Mouse (Mus musculus): ENCODE measurements around the gene Serpini1. TPM values are rescaled to one million over a fixed set of nuclear protein-coding genes. Genes with fewer than 3 reads are reported as not detected.
"Not testable (repeated sequence)": the region's sequence is repeated elsewhere in the genome, so short reads cannot be mapped to it uniquely, and the experiment has no call there.

Serpini1 gene
- total RNA-seq, 2 experiments from 2014 or later: 0.39 to 0.54 TPM

DNA sequence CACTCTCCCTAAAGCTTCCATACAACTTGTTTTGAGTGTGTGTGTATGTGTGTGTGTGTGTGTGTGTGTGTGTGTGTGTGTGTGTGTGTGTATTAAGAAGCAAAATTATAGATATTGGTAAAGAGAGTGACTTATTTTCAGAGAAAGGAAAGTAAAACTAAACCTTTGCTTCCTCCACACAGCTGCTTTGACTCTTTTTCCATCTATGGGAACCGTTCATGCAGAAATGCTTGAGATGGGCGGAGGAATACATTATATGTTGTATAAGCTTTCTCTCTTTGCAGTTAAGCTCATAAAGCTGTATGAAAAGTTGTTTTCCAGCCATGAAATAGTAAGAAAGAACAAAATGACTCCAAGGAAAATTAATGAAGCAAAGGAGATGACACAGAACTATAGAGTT, 16.7 kb downstream of the Serpini1 start:
- DNase-seq: no peak
- intact Hi-C loops (cut with DNase I): no loop called here
- Histone ChIP-seq H3K4me3 (no peak overlapping the region), H3K27ac (no peak overlapping the region)
- TF ChIP-seq CTCF (IDR thresholded peaks at IDR 0.05): no peak

DNA sequence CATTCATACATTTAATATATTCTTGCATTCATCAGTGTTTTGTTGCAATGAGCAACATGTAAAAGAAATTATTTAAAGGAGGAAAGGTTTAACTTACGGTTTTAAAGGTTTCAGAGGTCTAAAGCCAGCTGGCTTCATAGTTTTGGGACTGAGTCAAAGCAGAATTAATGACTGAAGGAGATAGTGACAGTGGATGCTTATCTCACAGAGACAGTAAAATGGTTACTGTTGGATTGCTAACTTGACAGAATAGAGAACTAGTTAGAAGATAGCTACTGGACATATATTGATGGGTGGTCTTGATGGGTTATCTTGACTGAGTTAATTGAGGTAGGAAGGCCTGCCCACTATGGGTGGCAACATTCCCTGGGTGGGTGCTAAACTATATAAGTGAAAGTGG, 18.2 kb downstream of the Serpini1 start:
- no peak overlapping the region for H3K27ac ChIP-seq
- intact Hi-C loops (cut with DNase I): no loop called here
- no peak for TF ChIP-seq CTCF (IDR thresholded peaks at IDR 0.05)

DNA sequence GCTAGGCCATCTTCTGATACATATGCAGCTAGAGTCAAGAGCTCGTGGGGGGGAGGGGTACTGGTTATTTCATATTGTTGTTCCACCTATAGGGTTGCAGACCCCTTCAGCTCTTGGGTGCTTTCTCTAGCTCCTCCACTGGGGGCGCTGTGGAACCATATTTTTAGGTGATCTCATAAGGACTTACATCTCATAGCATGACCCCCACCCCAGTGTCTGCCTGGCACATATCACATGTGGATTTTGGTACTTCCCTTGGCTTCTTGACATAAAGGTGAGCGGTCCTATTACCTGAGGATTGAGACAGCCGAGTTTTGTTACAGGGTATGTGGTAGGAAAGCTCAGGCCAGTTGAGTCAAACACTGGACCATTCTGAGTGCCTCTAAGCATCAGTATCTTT, 22.0 kb downstream of the Serpini1 start:
- intact Hi-C loops (cut with DNase I): no loop called here
- TF ChIP-seq CTCF (IDR thresholded peaks at IDR 0.05): peak; percentile 40; the same call in 1 of the 2 replicates
- no peak for DNase-seq

More for the DNA sequence above, 18.2 kb downstream of the Serpini1 start:
- no peak overlapping the region for H3K4me3 ChIP-seq
- no peak for DNase-seq

GRCm38 (mm10) chr3:75583293-75583692, 25.9 kb downstream of the Serpini1 start:
- no peak overlapping the region for H3K27ac ChIP-seq
- TF ChIP-seq CTCF (IDR thresholded peaks at IDR 0.05): no peak
- no peak overlapping the region for H3K4me3 ChIP-seq
- intact Hi-C loops (cut with DNase I): no loop called here
- peak; percentile 18 for DNase-seq

More for the DNA sequence above, 22.0 kb downstream of the Serpini1 start:
- Histone ChIP-seq H3K4me3 (no peak overlapping the region), H3K27ac (no peak overlapping the region)

- intact Hi-C loops (cut with DNase I): no loop called here
- no peak overlapping the region for H3K27ac ChIP-seq
- no peak for TF ChIP-seq CTCF (IDR thresholded peaks at IDR 0.05)
- no peak overlapping the region for H3K4me3 ChIP-seq
- DNase-seq: no peak
Measured at GRCm38 (mm10) chr3:75584898-75585297, 27.6 kb downstream of the Serpini1 start.

DNA sequence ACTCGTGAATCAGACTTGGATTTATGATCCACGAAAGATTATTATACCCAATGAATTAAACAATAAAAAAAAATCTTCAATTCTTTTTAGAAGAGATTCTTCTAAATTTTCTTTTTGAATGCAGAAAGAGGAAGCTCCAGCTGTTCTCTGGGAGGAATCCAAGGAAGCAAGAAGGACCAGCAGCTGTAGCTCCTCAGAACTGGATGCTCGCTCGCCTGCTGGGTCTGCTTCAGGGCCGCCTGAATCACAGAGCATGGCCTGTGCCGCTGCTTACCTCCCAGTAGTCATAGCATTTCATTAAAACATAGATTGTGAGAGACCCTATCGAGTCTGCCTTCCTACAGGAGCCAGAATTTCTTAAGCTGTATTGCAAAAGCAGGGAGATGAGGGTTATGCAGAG, 53.7 kb downstream of the Serpini1 start:
- no peak for DNase-seq
- no peak for TF ChIP-seq CTCF (IDR thresholded peaks at IDR 0.05)
- intact Hi-C loops (cut with DNase I): no loop called here
- no peak overlapping the region for H3K27ac ChIP-seq
- H3K4me3 ChIP-seq: no peak overlapping the region

DNA sequence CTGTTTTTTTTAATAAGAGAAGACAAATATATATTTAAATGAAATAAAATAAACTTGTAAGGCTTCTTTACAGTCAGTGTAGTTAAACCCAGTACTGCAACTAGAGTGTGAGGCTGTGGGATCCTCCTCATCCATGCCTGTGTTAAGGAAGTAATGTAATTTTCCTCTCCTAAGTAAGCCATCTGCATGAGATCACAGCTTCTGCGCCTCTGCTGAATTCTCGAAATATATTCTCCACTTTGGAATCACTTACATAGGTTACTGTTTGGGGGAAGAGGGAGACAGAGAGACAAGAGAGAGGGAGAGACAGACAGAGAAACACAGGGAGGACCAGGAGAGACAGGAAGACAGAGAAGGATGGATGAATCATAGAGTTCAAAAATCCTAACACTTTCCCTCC, 67.3 kb downstream of the Serpini1 start:
- intact Hi-C loops (cut with DNase I): no loop called here
- no peak for DNase-seq
- no peak overlapping the region for H3K27ac ChIP-seq
- H3K4me3 ChIP-seq: no peak overlapping the region
- no peak for TF ChIP-seq CTCF (IDR thresholded peaks at IDR 0.05)

DNA sequence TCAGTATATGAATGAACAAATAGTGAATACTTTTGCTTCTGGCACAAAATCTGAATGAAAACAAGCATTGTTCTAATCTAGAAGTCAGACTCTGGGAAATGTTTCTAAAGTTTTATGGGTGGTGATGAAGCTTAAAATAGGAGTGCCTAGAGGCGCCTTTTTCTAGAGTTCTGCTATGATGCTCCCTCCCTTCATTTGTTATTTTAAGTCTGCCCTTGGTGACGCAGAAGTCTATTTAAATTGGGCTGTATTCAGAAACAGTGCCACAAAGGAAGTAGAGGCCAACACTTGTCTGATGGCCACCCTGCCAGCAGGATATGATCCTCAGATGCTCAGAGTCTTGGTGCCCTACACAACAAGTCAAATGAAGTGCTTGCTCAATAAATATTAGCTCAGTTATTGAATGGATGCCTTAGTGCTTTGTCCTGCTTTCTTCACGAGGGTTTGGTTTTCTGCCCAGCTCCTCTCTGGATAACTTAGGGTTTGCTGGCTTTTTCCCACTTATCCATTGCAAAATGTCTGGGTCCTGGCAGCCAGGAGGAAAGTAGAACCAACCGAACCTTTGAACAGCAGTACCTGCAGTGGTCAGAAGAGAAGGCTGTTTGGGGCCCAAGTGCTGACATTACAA, 73.8 kb downstream of the Serpini1 start:
- intact Hi-C loops (cut with DNase I): no loop called here
- no peak for TF ChIP-seq CTCF (IDR thresholded peaks at IDR 0.05)
- H3K27ac ChIP-seq: no peak overlapping the region
- DNase-seq: no peak
- no peak overlapping the region for H3K4me3 ChIP-seq

- intact Hi-C loops (cut with DNase I): no loop called here
- H3K27ac ChIP-seq: no peak overlapping the region
- DNase-seq: no peak
- H3K4me3 ChIP-seq: no peak overlapping the region
- TF ChIP-seq CTCF (IDR thresholded peaks at IDR 0.05): no peak
Measured at GRCm38 (mm10) chr3:75633221-75633620, 75.9 kb downstream of the Serpini1 start.

DNA sequence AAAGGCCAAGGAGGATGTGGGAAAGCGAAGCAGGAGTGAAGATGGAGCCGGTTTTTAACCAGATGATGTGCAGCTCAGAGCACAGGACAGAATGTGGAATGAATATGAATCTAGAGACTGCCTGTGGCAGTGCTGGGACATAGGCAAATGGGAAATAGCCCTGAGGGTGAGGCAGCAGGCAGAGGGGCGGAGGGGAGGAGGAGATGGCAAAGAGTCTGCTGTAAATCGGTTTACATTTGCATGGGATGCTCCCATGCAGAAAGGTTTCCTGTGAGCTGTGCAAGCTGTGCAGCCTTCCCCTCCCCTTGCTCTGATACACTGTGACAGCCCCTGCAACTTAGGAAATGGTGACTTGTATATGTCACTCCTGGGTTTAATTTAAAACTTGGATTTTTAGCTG, 76.3 kb downstream of the Serpini1 start:
- intact Hi-C loops (cut with DNase I): no loop called here
- no peak overlapping the region for H3K4me3 ChIP-seq
- no peak overlapping the region for H3K27ac ChIP-seq
- no peak for DNase-seq
- TF ChIP-seq CTCF (IDR thresholded peaks at IDR 0.05): no peak

- DNase-seq: no peak
- no peak overlapping the region for H3K4me3 ChIP-seq
- no peak overlapping the region for H3K27ac ChIP-seq
- intact Hi-C loops (cut with DNase I): no loop called here
- TF ChIP-seq CTCF (IDR thresholded peaks at IDR 0.05): no peak
Measured at GRCm38 (mm10) chr3:75635648-75636047, 78.3 kb downstream of the Serpini1 start.

DNA sequence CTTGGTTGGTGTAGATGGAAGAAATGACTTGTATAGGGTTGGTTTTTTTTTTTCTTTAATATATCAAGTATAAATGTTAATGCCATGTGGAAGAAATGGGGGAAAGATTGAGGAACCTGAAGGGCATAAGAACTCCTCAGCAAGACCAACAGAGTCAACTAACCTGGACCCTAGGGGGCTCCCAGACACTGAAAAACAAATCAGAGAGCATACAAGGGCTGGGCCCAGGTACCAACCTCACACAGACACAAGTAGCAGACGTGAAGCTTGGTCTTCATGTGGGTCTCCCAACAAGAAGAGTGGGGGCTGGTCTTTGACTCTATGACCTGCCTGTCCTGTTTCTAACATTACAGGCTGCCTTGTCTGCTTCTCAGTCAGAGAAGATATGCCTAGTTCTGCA, 82.2 kb downstream of the Serpini1 start:
- Histone ChIP-seq H3K4me3 (no peak overlapping the region), H3K27ac (no peak overlapping the region)
- no peak for TF ChIP-seq CTCF (IDR thresholded peaks at IDR 0.05)
- intact Hi-C loops (cut with DNase I): no loop called here
- DNase-seq: no peak

- Histone ChIP-seq H3K4me3 (no peak overlapping the region), H3K27ac (no peak overlapping the region)
- no peak for DNase-seq
- intact Hi-C loops (cut with DNase I): no loop called here
- no peak for TF ChIP-seq CTCF (IDR thresholded peaks at IDR 0.05)
Measured at GRCm38 (mm10) chr3:75647542-75647941, 90.2 kb downstream of the Serpini1 start.

GRCm38 (mm10) chr3:75648226-75648625, 90.9 kb downstream of the Serpini1 start:
- no peak for DNase-seq
- TF ChIP-seq CTCF (IDR thresholded peaks at IDR 0.05): no peak
- Histone ChIP-seq H3K4me3 (no peak overlapping the region), H3K27ac (no peak overlapping the region)
- intact Hi-C loops (cut with DNase I): no loop called here

- DNase-seq; intact Hi-C loops (cut with DNase I); H3K4me3 ChIP-seq; H3K27ac ChIP-seq: not testable (repeated sequence)
Measured at GRCm38 (mm10) chr3:75650416-75651154, 93.2 kb downstream of the Serpini1 start.

Measured in gastrocnemius, adult 2 months (tissue).